ENCODE assay signal across 9 mouse cellular contexts in genomic region chr11:43626300-43626926, GRCm38 (mm10). TPM values are rescaled to one million over a fixed set of nuclear protein-coding genes. Genes with fewer than 3 reads are reported as not detected.
DNase-seq lines count a peak whose midpoint lies in the region; ATAC-seq and TF ChIP-seq lines count a peak whose summit lies in the region.
"Had no signal": no experiment of that assay in that cellular context is flagged by ENCODE, and none has a peak within 500 bp of the region (broad histone marks: within the 10 kb centered on the region; RNA-seq: fewer than 3 reads in every experiment).

No protein-coding gene starts in this region.

- H3K27me3 ChIP-seq in E14TG2a.4 (ENCODE audit: insufficient read depth, low read length): no peaks in the 10 kb centered on the region
- H3K27me3 ChIP-seq in embryonic facial prominence, embryonic 15.5 days: no peaks in the 10 kb centered on the region
- no peaks in the 10 kb centered on the region for H3K27me3 ChIP-seq in lung, postnatal 0 days (replicated peaks; ENCODE audit: insufficient read depth, low read length)

- H3K27ac ChIP-seq in embryonic facial prominence, embryonic 15.5 days (replicated peaks): 0 out of 2 replicates have a peak overlapping the region, but pooled peaks have one; percentile 2
- H3K27ac ChIP-seq in lung, postnatal 0 days (ENCODE audit: low read length): no peak overlapping the region

- intact Hi-C loops in heart, postnatal 36 days (cut with DNase I): no loop called here

- TF ChIP-seq EP300 in lung, postnatal 0 days (IDR thresholded peaks at IDR 0.05): no peak

- no peaks in the 10 kb centered on the region for H3K9me3 ChIP-seq in E14TG2a.4 (ENCODE audit: low read length)
- H3K9me3 ChIP-seq in embryonic facial prominence, embryonic 15.5 days (replicated peaks): no peaks in the 10 kb centered on the region
- no peaks in the 10 kb centered on the region for H3K9me3 ChIP-seq in lung, postnatal 0 days (ENCODE audit: low read length)

- H3K4me2 ChIP-seq in embryonic facial prominence, embryonic 15.5 days (replicated peaks): peak overlapping the region; percentile 38
- peak overlapping the region; percentile 29 for H3K4me2 ChIP-seq in lung, postnatal 0 days (replicated peaks; ENCODE audit: low read depth, low read length)

- ATAC-seq in embryonic facial prominence, embryonic 15.5 days (ENCODE audit: insufficient number of reproducible peaks, low FRiP score, low TSS enrichment, low read depth): no peak
- ATAC-seq in lung, postnatal 0 days: 0 out of 2 replicates have a peak, but pooled peaks have one; percentile 21

- DNase-seq in adrenal gland, postnatal 14 days: peak; percentile 83
- DNase-seq in heart, postnatal 36 days: peak; percentile 33 to 44
- peak; percentile 77 for DNase-seq in large intestine, adult 2 months (ENCODE audit: low read depth, low spot score)
- DNase-seq in lung, postnatal 0 days (ENCODE audit: low spot score): peak; percentile 42
- DNase-seq in right cerebral cortex, postnatal 14 days: peak; percentile 59
- no peak for DNase-seq in B cell, adult 2 months

- TF ChIP-seq CTCF in E14TG2a.4 (conservative IDR thresholded peaks at IDR 0.05; ENCODE audit: low read length): no peak
- no peak for TF ChIP-seq CTCF in lung, postnatal 0 days (IDR thresholded peaks at IDR 0.05)

- no peaks in the 10 kb centered on the region for H3K36me3 ChIP-seq in E14TG2a.4 (ENCODE audit: insufficient read depth, low read length)
- no peaks in the 10 kb centered on the region for H3K36me3 ChIP-seq in embryonic facial prominence, embryonic 15.5 days
- no peaks in the 10 kb centered on the region for H3K36me3 ChIP-seq in lung, postnatal 0 days (ENCODE audit: insufficient read depth, low read length)

- H3K9ac ChIP-seq in embryonic facial prominence, embryonic 15.5 days: no peak overlapping the region
- H3K9ac ChIP-seq in lung, postnatal 0 days (replicated peaks; ENCODE audit: low read depth): no peak overlapping the region

- peak overlapping the region; percentile 66 for H3K4me3 ChIP-seq in E14TG2a.4 (replicated peaks; ENCODE audit: low read length)
- H3K4me3 ChIP-seq in embryonic facial prominence, embryonic 15.5 days (replicated peaks): peak overlapping the region; percentile 8
- no peak overlapping the region for H3K4me3 ChIP-seq in lung, postnatal 0 days (ENCODE audit: low read depth, low read length)

- WGBS in embryonic facial prominence, embryonic 15.5 days: 10% methylated on average over 12 of the region's 12 CpGs
- WGBS in large intestine, adult 2 months: 10% methylated on average over 12 of the region's 12 CpGs
- 10% methylated on average over 12 of the region's 12 CpGs for WGBS in lung, postnatal 0 days

- H3K4me1 ChIP-seq in E14TG2a.4 (replicated peaks; ENCODE audit: low read depth, low read length): peaks cover 64% of the 10 kb centered on the region
- peaks cover 14% of the 10 kb centered on the region for H3K4me1 ChIP-seq in embryonic facial prominence, embryonic 15.5 days
- H3K4me1 ChIP-seq in lung, postnatal 0 days (ENCODE audit: insufficient read depth, low read depth, low read length): peaks cover 6% of the 10 kb centered on the region; the same call in 1 of the 2 replicates

RNA-seq across cellular contexts. Expression of gene Fabp6, which starts 25.1 kb away (rescaled TPM):
- total RNA-seq in adrenal gland, postnatal 14 days (2021): not detected in 2 replicates
- polyA plus RNA-seq in embryonic facial prominence, embryonic 15.5 days (2015; fragmentation: Nextera tagmentation; extraction: Ambion mirVana): 1.1 and 1.2 TPM in 2 replicates
- total RNA-seq in heart, postnatal 36 days (2021): not detected
- 632 and 6,441 TPM in 2 replicates for polyA plus RNA-seq in large intestine, adult 2 months (2012; rRNA removed)
- polyA plus RNA-seq in lung, postnatal 0 days (2015; fragmentation: Nextera tagmentation; extraction: Ambion mirVana): 0.47 TPM in 1 of 2 replicates, not detected in the other
- total RNA-seq: layer of hippocampus, adult 8-10 months had no signal

RNA-seq across cellular contexts. Expression of gene 4933415A04Rik, which starts 39.6 kb away (rescaled TPM):
- 1.6 and 1.7 TPM in 2 replicates for total RNA-seq in adrenal gland, postnatal 14 days (2021)
- polyA plus RNA-seq in embryonic facial prominence, embryonic 15.5 days (2015; fragmentation: Nextera tagmentation; extraction: Ambion mirVana): 2.8 and 3.4 TPM in 2 replicates
- under 1 TPM; 0.39 to 0.60 TPM for total RNA-seq in heart, postnatal 36 days (2021)
- polyA plus RNA-seq in large intestine, adult 2 months (2012; rRNA removed): 1.1 TPM in 2 replicates
- polyA plus RNA-seq in lung, postnatal 0 days (2015; fragmentation: Nextera tagmentation; extraction: Ambion mirVana): 2.9 and 3.9 TPM in 2 replicates

RNA-seq across cellular contexts. Expression of gene Pwwp2a, which starts 55.4 kb away (rescaled TPM):
- 33.0 and 37.4 TPM in 2 replicates for total RNA-seq in adrenal gland, postnatal 14 days (2021)
- 25.0 and 25.1 TPM in 2 replicates for polyA plus RNA-seq in embryonic facial prominence, embryonic 15.5 days (2015; fragmentation: Nextera tagmentation; extraction: Ambion mirVana)
- total RNA-seq in heart, postnatal 36 days (2021): 10 to 100 TPM; 18.9 to 19.9 TPM
- polyA plus RNA-seq in large intestine, adult 2 months (2012; rRNA removed): 10.4 and 14.5 TPM in 2 replicates
- polyA plus RNA-seq in lung, postnatal 0 days (2015; fragmentation: Nextera tagmentation; extraction: Ambion mirVana): 14.2 and 17.0 TPM in 2 replicates

Comparison
In these comparisons a context has a peak if more than half of its experiments do, and no peak if none do; other contexts are left out.
1. DNase-seq: peak in adrenal gland, postnatal 14 days (single experiment), heart, postnatal 36 days (2 of 2), large intestine, adult 2 months (single experiment), lung, postnatal 0 days (single experiment) and right cerebral cortex, postnatal 14 days (single experiment); none in B cell, adult 2 months (0 of 2).
2. RNA of gene Fabp6, which starts 25.1 kb away (polyA plus RNA-seq): 632 to 6,441 TPM in large intestine, adult 2 months; 1.1 to 1.2 TPM in embryonic facial prominence, embryonic 15.5 days and 0.47 TPM in lung, postnatal 0 days; every median in the first group is over 100 times any median in the second.